Mouse (Mus musculus): ENCODE measurements around the gene Ttll9.

DNA sequence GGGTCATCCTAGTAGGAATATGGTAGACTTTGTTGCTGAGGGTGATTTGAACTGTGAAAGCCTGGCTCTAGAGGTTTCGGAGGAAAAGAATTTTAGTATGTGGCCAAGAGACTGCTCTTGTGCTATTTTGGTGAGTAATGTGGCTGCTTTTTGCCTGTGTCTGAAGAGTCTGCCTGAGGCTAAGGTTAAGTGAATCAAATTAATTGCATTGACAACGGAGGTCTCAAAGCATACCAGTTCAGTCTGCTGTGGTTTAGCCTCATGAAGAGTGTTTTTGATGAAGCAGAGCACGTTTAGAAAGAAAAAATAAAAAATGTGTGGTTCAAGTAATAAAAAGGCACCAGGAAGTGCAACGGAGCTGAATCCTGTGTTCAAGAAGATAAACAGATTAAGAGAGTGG is 3.3 kb downstream of the Ttll9 start:
- TF ChIP-seq CTCF (IDR thresholded peaks at IDR 0.05; ENCODE audit: low read depth, low read length) (no peak), POLR2A (IDR thresholded peaks at IDR 0.05; ENCODE audit: extremely low read depth, insufficient read depth, low read length) (no peak)
